Mouse (Mus musculus): ENCODE data around the gene Akr1b8.
A peak's percentile ranks its signal among the peaks of the same experiment; 100 is the strongest.
"Not testable (repeated sequence)": the region's sequence is repeated elsewhere in the genome, so short reads cannot be mapped to it uniquely, and the experiment has no call there.

Gene Akr1b8

DNA sequence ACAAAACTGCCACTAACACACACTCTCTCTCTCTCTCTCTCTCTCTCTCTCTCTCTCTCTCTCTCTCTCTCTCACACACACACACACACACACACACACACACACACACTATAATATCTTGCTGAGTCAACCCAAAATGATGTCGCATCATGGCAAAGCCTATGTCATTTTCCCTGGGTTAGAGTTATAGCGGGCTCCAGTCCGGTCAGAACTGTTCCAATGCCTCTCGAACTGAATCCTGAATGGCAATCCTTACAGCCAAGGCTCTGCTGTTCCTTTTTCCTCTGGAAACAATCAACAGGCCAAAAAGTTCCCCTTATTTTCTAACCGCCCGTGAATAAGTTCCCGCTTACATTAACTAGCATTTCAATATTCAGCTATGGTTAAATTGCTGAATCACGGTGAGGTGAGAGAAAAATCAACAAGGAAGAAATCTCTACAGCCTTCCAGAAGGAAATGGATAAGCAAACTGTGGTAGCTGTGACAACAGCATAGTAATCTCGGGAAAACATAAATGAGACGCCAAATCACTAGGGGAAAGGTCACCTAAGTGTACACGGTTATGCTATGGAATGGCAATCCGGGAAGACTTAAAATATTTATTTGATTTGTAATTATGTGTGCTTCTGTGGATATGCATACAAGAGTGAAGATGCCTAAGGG is 3.8 kb upstream of the Akr1b8 start:
- DNase-seq (ENCODE audit: low spot score in 2 of 2) = no peak

DNA sequence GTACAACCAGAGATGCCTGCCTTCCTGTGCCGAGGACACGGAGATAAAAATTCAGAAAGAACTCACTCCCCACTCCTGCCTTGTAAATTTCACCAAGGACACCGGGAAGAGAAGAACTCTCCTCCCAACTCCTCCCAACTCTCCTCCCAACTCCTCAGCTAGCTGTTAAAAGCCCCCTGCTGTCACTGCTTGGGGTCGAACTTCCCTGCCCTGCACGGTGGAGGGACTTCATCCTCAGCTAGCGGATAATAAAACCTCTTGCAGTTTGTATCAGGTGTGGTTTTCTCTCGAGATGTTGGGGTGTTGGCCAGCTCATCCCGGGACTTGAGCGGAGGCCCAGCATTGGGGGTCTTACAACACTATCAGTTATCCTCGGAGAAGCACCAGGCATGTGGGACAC is 2.4 kb upstream of the Akr1b8 start:
- DNase-seq (ENCODE audit: low spot score in 2 of 2) = not testable (repeated sequence)

GRCm38 (mm10) chr6:34352401-34352800 is 1.5 kb upstream of the Akr1b8 start:
- no peak for DNase-seq (ENCODE audit: low spot score in 2 of 2)

DNA sequence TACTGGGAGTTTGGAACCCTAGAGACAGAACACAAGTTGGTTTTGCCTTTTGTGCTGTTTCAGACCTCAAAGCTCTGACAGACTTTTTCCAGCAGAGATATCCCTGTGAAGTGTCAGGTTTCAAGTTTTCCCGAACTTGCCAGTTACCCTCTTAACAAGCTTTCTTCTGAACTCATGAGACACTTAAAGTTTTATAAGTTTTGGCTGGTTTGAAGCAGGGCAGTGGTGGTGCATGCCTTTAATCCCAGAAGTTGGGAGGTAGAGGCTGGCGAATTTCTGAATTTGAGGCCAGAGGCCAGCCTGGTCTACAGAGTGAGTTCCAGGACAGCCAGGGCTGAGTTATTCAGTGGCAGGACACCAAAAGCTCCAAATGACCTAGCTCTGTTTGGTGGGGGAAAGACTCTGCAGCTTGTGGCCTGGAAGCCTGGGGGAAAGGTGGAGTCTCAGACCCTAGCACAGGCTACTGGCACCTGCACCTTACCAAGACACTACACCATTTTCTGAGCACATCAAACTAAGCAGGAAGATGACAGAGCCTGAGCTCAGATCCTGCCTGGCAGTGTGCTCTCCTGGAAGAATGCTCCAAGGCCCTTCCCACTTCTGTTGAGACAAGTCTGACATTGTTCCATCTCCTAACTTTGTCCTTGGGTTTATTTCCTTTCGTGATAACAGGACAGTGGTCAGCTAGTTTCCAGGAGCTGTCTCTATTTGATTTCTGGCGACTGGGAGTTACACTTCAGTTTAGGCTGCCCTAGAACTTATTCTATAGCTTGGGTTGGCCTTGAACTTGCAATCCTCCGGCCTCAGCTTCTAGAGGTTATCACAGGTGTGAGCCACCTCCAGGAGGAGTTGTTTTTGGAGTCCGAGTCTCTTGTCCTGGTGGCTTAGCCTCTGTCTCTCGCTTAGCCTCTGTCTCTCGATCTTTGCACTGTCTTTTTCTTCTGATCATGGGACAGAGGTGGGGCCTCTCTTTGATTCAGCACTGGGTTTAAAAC is 732 bp downstream of the Akr1b8 start:
- no peak for DNase-seq (ENCODE audit: low spot score in 2 of 2)

GRCm38 (mm10) chr6:34355349-34355747 is 1.4 kb downstream of the Akr1b8 start:
- no peak for DNase-seq (ENCODE audit: low spot score in 2 of 2)

DNA sequence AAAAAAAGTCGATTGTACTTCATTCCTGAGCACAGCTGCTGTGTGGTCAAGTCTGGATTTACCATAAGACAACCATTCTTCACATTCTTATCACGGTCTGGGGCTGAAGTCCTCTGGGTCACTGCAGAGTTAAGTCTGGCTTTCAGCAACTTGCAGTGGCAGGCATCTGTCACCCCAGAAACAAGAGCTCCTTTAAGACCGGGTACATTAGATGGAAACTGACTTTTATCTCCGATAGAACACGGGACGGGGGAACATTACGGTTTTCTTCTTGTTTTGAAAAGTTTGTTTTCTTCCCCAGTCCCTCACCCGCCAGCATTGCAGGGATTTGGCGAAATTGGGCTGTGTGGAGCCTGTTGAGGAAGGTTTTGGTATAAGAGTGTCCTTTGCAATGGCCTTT is 1.9 kb downstream of the Akr1b8 start:
- DNase-seq (ENCODE audit: low spot score in 2 of 2) = no peak

GRCm38 (mm10) chr6:34364217-34365136 is 10.6 kb downstream of the Akr1b8 start:
- DNase-seq (ENCODE audit: low spot score in 2 of 2) = no peak

DNA sequence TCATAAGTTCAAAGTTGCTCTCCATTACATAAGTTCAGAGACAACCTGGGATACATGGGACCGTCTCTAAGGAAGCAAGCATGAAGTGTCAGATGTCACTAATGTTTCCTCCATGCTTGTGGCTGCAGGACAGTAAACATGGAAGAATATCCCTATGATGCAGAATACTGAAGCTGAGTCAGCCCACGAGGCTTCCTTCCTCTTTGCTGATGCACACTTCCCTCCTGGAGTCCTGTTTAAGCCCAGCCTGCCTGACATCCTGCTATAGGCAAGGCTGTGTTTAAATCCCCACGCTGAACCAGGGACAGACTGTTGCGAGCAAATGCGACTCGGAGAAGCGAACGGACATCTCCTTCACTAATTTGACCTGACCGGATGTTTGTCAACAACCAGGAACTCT is 14.1 kb downstream of the Akr1b8 start:
- no peak for DNase-seq (ENCODE audit: low spot score in 2 of 2)

DNA sequence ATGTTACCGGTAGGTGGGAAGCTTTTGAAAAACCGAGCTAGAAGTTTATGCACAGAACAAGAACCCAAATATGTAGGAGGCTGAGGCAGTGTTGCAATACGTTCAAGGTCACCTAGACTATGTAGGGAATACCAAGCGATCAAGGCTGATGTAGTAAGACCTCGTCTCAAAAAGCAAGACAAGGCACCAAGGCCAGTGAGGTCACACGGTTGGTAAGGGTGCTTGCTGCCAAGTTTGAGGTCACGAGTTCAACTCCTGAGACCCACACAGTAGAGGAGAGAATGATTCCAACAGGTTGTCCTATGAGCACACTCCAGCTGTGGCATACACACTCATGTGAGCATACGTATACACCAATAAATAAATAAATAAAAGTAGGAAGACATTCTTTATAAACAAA is 16.2 kb downstream of the Akr1b8 start:
- DNase-seq (ENCODE audit: low spot score in 2 of 2) = no peak

DNA sequence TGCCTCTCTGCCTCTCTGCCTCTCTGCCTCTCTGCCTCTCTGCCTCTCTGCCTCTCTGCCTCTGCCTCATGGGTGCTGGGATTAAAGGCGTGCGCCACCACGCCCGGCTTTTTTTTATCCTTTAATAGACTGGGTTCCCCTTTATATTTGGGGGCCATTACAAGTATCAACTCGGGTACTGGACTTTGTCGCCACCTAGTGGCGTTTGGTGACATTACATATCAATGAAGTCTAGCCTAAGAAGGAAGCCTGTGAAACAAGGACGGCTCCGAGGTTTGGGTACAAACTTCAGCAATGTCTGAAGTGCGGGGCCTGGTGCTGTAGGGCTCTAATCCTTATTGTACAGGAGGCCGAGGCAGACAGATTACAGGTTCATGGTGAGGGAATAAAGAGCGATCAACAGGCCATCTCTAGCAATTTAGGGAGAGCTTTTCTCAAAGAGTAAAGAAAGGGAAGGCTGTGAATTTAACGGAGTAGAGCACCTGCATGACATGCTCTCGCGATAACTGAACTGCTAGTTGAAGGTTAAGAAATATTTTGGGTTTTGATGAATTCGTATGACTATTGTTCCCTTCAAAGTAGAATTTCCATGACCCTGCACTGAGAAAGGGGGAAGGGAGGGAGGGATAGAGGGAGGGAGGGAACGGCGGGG is 17.9 kb downstream of the Akr1b8 start:
- peak; percentile 38 to 77 for DNase-seq (ENCODE audit: low spot score in 2 of 2)

- DNase-seq (ENCODE audit: low spot score in 2 of 2) = no peak
These were observed 19.9 kb downstream of the Akr1b8 start for GRCm38 (mm10) chr6:34373841-34374240.

DNA sequence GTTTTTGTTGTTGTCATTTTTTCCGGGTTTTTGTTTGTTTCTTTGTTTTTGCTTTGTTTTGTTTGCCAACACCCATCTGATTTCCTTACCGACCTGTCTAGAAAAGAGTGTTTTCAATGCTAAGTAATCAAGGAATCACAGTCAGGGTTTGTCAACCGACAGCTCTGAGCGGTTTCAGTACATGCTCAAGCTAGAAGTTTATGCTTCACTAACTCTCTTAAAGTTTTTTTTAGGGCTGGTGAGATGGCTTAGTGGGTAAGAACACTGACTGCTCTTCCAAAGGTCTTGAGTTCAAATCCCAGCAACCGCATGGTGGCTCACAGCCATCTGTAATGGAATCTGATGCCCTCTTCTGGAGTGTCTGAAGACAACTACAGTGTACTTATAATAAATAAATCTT is 22.0 kb downstream of the Akr1b8 start:
- DNase-seq (ENCODE audit: low spot score in 2 of 2) = not testable (repeated sequence)

- DNase-seq (ENCODE audit: low spot score in 2 of 2) = no peak
These were observed 29.5 kb downstream of the Akr1b8 start for GRCm38 (mm10) chr6:34383401-34383800.

- DNase-seq (ENCODE audit: low spot score in 2 of 2) = peak; percentile 69 to 80
These were observed 30.3 kb downstream of the Akr1b8 start, which contains the start of gene Akr1b10 for GRCm38 (mm10) chr6:34384110-34384661. Akr1b10 (plus strand) TSS chr6:34384218.

DNA sequence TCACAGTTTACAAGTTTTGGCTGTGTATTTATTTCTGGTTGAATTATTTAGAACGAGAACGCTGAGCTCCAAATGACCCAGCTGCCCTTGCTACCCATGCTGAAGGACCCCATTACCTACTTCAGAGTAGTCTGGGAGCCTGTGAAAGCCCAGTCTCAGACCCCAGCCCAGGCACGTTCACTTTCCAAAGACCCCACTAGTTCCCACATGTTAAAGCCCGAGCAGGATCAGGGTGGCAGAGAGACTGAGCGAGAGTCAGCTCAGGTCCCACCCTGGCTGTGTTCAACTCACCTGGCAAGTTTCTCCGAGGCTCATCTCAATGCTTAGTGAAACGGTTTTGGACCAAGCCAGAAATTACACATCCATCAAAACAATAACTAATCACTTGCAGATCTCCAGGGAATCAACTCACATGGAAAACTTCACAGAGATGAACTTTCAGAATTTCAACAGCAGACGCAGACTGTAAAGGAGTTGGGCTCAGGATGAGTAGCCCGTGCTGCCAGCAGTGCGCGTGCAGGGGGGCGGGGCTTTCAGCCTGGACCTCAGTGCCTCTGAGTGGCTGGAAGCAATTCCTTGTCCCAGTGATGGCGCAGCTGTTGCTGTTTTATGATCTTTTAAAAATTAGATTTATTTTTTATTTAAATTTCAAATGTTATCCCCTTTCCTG is 30.9 kb downstream of the Akr1b8 start:
- DNase-seq (ENCODE audit: low spot score in 2 of 2) = peak in 1 of 2 experiments; percentile 17

DNA sequence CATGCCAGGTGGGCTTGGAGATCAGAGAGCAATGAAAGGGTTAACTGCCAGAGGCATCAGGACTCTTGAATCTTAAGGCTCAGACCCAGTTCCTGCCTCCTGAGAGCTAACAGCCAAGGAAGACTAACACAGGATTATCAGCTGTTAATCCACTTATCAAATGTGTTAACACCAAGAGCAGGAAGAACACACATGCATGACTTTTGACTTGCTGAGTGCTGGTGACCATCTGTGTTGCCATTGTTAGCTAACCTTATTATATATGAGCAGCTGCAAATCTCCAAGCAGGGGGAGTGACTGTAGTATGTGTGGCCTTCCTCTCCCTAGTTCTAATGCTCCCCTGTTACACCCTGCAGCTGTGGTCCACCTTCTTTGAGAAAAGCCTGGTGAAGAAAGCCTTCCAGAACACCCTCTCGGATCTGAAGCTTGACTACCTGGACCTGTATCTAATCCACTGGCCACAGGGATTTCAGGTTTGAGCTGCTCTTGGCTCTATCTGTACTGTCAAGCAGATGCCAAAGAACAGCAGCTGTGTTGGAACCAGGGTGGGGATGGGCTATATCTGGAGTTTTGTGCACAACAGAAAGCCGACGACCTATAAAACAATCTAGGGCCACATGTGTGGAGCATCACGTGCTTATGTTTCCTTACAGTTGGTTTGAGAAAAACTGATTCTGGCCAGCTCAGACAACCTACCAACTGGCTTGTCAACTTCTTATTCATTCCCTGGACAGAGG is 34.7 kb downstream of the Akr1b8 start:
- DNase-seq (ENCODE audit: low spot score in 2 of 2) = no peak

DNA sequence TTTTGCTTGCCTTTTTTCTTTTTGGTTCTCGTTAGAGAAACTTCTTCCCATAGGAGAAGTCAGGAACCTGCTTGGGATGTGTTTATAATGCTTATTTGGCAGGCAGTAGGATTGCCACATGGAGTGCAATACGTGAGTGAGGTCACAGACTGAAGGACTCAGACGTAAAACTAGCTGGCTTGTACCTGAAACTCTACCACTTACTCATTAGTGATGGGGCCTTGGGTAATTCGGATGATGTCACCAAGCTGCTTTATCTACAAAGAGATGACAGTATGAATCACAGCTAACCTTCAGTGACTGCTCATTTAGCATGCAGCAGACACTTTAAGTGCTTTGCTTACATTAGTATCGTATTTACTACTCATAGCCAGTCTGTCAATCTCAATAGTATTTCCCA is 42.0 kb downstream of the Akr1b8 start:
- no peak for DNase-seq (ENCODE audit: low spot score in 2 of 2)

DNA sequence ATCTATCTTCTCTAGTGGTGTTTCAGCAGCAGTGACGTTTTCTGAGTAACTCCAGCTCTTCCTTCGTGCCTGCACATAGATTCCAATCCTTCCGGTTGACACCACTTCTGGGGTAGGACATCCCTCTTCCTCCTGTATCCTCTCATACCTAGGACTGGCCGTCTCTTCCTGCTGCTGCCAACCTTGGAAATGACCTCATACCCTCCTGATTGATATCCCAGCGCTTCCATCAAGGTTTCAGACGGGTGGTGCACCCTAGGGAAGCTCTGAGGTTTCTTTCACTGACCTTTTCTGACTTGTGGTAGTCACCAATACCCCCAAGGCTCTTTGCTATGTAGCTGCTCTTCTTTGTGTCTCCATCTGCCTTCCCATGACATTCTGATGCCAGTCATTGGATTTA is 44.5 kb downstream of the Akr1b8 start:
- DNase-seq (ENCODE audit: low spot score in 2 of 2) = no peak

DNA sequence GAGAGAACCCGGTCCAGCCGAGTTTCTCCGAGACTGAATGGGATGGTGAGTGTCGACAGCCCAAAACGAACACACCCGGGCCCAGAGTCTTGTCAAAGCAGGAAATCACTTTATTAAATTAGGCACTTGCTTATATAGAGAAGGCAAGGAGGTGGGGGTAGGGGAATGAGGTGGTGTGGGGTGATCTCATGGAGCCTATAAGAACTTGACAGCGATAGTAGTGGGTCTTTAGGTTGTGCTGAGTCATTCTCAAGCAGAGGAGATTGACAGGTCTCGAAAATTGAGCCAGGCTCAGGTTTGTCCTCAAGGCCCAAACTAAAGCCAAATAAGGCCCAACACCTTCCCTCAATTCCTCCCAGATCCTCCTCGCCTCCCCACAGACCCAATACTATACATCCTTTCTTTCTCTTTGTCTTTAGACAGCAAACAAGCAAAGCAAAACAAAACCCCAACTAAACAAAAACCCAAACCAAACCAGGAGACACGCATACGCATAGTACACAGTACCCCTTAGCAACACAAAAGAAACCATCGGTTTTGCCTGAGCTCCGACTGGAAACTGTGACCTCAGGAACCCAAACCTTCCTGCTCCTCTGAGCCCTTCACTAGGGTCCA is 45.8 kb downstream of the Akr1b8 start:
- DNase-seq (ENCODE audit: low spot score in 2 of 2) = no peak

All from frontal cortex, postnatal 10 days (tissue).